Mouse (Mus musculus) midbrain, postnatal 0 days (tissue): ENCODE results near the gene Sf3a1. TPM values are rescaled to one million over a fixed set of nuclear protein-coding genes. Genes with fewer than 3 reads are reported as not detected.

ENCODE experiments used
- ATAC-seq: fragments of 200-750 bp; cut with Nextera tagmentation; 2 replicates; pipeline ENCODE4 v1.8.0; 2017; ENCODE audit warnings: moderate number of reproducible peaks, mild to moderate bottlenecking, moderate TSS enrichment, moderate library complexity; ENCODE audit not compliant: low FRiP score
- DNase-seq: peaks from one replicate; pipeline ENCODE4 v3.0.0-alpha.2; 2015; ENCODE audit warnings: low spot score
- H3K27ac ChIP-seq: fragments of 300-500 bp; sonication (generic); 2 replicates; pipeline ENCODE4 v1.5.1; 2014; ENCODE audit warnings: low read depth, mild to moderate bottlenecking, low read length, mixed read lengths
- H3K27me3 ChIP-seq: fragments of 300-500 bp; sonication (generic); 2 replicates; pipeline ENCODE4 v1.6.1; 2014; ENCODE audit warnings: low read length, control low read depth, mixed read lengths; ENCODE audit not compliant: insufficient read depth
- H3K36me3 ChIP-seq: fragments of 300-500 bp; sonication (generic); 2 replicates; pipeline ENCODE4 v1.6.1; 2014; ENCODE audit warnings: low read length, control low read depth, mixed read lengths; ENCODE audit not compliant: insufficient read depth
- H3K4me1 ChIP-seq: fragments of 300-500 bp; sonication (generic); 2 replicates; pipeline ENCODE4 v1.6.1; 2014; ENCODE audit warnings: mild to moderate bottlenecking, control low read depth, antibody characterized with exemption, low read length, mixed read lengths; ENCODE audit not compliant: insufficient read depth
- H3K4me2 ChIP-seq: fragments of 300-500 bp; sonication (generic); 2 replicates; pipeline ENCODE4 v1.6.1; 2014; ENCODE audit warnings: low read depth, mild to moderate bottlenecking, low read length, mixed read lengths; ENCODE audit not compliant: poor library complexity, severe bottlenecking
- H3K4me3 ChIP-seq: fragments of 300-500 bp; sonication (generic); 2 replicates; pipeline ENCODE4 v1.5.1; 2014; ENCODE audit warnings: low read depth, mild to moderate bottlenecking, low read length, moderate library complexity
- H3K9ac ChIP-seq: fragments of 300-500 bp; sonication (generic); replicated peaks from 2 replicates; pipeline ENCODE4 v1.6.1; 2014; ENCODE audit warnings: mild to moderate bottlenecking, low read length, moderate library complexity, mixed read lengths; ENCODE audit not compliant: poor library complexity, severe bottlenecking
- H3K9me3 ChIP-seq: fragments of 300-500 bp; sonication (generic); 2 replicates; pipeline ENCODE4 v1.6.1; 2016; ENCODE audit warnings: low read length, control low read depth
- CTCF ChIP-seq: IDR thresholded peaks from 2 replicates; pipeline ENCODE4 v1.5.1; 2016; ENCODE audit warnings: antibody characterized with exemption, mild to moderate bottlenecking
- WGBS: fragments of 180-500 bp; shearing (Covaris S2); extraction: QIAGEN DNeasy Blood & Tissue Kit; methylation state at CpG from one replicate; pipeline ENCODE4 v1.1.7; 2014; 5-methylcytosine and 5-hydroxymethylcytosine counted together
- polyA plus RNA-seq: library from polyadenylated mRNA; unstranded; fragments of >200 nt; fragmentation: Nextera tagmentation; extraction: Ambion mirVana; gene quantifications from 2 replicates; pipeline ENCODE4 v1.2.1, GENCODE M21; 2015
- total RNA-seq: library from RNA; depleted of rRNA; stranded (reverse); fragments of >200 nt; gene quantifications from 2 replicates; pipeline ENCODE4 v1.2.3, GENCODE M21; 2014

Sf3a1 gene
- total and polyA plus RNA-seq, 2 experiments from 2014 or later: 37.3 to 49.6 TPM

- Histone ChIP-seq H3K9me3 (no peaks in the 10 kb centered on the region), H3K4me3 (no peak overlapping the region), H3K27ac (no peak overlapping the region), H3K4me1 (peaks cover 9% of the 10 kb centered on the region; the same call in 1 of the 2 replicates), H3K4me2 (no peak overlapping the region), H3K9ac (no peak overlapping the region), H3K27me3 (no peaks in the 10 kb centered on the region), H3K36me3 (peaks cover 11% of the 10 kb centered on the region)
- WGBS: 57% methylated on average over 3 of the region's 3 CpGs
- peak; percentile 61 for TF ChIP-seq CTCF
- no peak for DNase-seq
- no peak for ATAC-seq
Measured at GRCm38 (mm10) chr11:4133450-4133849, 26.7 kb upstream of the Sf3a1 start.

GRCm38 (mm10) chr11:4134400-4134799 lies 25.8 kb upstream of the Sf3a1 start:
- DNase-seq: no peak
- TF ChIP-seq CTCF: no peak
- peaks cover 9% of the 10 kb centered on the region; the same call in 1 of the 2 replicates for H3K4me1 ChIP-seq
- H3K27ac ChIP-seq: peak overlapping the region; percentile 97
- peaks cover 15% of the 10 kb centered on the region for H3K36me3 ChIP-seq
- no peaks in the 10 kb centered on the region for H3K9me3 ChIP-seq
- no peaks in the 10 kb centered on the region for H3K27me3 ChIP-seq
- H3K4me2 ChIP-seq: peak overlapping the region; percentile 74
- ATAC-seq: no peak
- H3K9ac ChIP-seq: peak overlapping the region; percentile 99; the same call in 1 of the 2 replicates
- peak overlapping the region; percentile 90 for H3K4me3 ChIP-seq
- 62% methylated on average over 6 of the region's 6 CpGs for WGBS

- peak within 1 kb of the TSS; percentile 90 for H3K4me3 ChIP-seq
- H3K36me3 ChIP-seq: peaks cover 22% of the 10 kb centered on the region
- 1% methylated on average over 50 of the region's 66 CpGs for WGBS
- peak within 1 kb of the TSS; percentile 99 for H3K9ac ChIP-seq
- H3K27me3 ChIP-seq: no peaks in the 10 kb centered on the region
- TF ChIP-seq CTCF: peak; percentile 75
- no peaks in the 10 kb centered on the region for H3K9me3 ChIP-seq
- ATAC-seq: peak; percentile 82
- peaks cover 9% of the 10 kb centered on the region; the same call in 1 of the 2 replicates for H3K4me1 ChIP-seq
- DNase-seq: peak; percentile 95
- peak within 1 kb of the TSS; percentile 97 for H3K27ac ChIP-seq
- peak within 1 kb of the TSS; percentile 74 for H3K4me2 ChIP-seq
Measured at GRCm38 (mm10) chr11:4134986-4135935, 24.9 kb upstream of the Sf3a1 start, which contains the start of gene Rnf215. Rnf215 (plus strand) TSS chr11:4135202.

DNA sequence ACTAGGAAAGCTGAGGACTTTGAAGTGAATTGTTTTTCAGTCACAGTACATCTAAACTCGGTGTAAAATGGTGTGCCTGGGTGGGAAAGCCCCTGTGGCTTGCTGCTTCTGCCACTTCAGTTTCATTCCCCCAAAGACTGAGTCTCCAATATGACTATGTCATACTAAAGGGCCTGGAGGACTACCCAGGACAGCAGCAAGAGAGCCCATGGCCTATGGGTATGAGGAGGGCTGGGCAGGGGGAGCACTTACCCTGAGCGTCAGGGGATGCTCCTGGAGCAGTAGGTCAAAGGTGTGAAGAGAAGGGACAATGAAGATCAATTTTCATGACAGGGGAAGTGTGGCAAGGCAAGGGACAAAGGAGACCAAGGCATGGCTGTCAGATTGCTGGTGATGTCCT lies 21.2 kb upstream of the Sf3a1 start:
- ATAC-seq: no peak
- 78% methylated on average over 2 of the region's 2 CpGs for WGBS
- H3K4me2 ChIP-seq: no peak overlapping the region
- H3K9me3 ChIP-seq: no peaks in the 10 kb centered on the region
- TF ChIP-seq CTCF: no peak
- H3K27me3 ChIP-seq: no peaks in the 10 kb centered on the region
- H3K4me3 ChIP-seq: no peak overlapping the region
- H3K9ac ChIP-seq: no peak overlapping the region
- H3K4me1 ChIP-seq: peaks cover 9% of the 10 kb centered on the region; the same call in 1 of the 2 replicates
- H3K36me3 ChIP-seq: peaks cover 47% of the 10 kb centered on the region
- H3K27ac ChIP-seq: no peak overlapping the region
- DNase-seq: no peak

DNA sequence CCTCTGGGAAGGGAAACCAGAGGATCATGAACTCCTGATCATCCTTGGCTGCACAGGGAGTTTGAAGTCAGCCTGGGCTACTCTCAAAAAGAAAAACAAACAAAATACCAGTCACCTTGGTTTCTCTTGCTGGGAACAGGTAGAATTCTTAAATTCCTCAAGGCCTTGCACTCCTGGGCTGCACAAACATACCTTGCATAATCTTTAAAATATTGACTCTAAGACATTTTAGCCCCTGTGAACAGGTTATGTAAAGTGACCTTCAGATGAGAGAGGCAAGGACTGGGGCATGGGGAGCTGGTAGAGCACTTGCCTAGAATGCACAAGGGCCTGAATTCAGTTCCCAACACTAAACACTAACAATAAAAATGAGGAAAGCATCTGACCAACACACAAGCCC lies 18.6 kb upstream of the Sf3a1 start:
- no peak overlapping the region for H3K4me3 ChIP-seq
- no peak overlapping the region for H3K27ac ChIP-seq
- H3K4me2 ChIP-seq: no peak overlapping the region
- no peak for ATAC-seq
- peaks cover 7% of the 10 kb centered on the region; the same call in 1 of the 2 replicates for H3K4me1 ChIP-seq
- no peaks in the 10 kb centered on the region for H3K27me3 ChIP-seq
- H3K36me3 ChIP-seq: peaks cover 52% of the 10 kb centered on the region
- no peak for DNase-seq
- no peak for TF ChIP-seq CTCF
- H3K9ac ChIP-seq: no peak overlapping the region
- no peaks in the 10 kb centered on the region for H3K9me3 ChIP-seq

- H3K4me2 ChIP-seq: no peak overlapping the region
- no peak for TF ChIP-seq CTCF
- H3K27me3 ChIP-seq: no peaks in the 10 kb centered on the region
- H3K9ac ChIP-seq: no peak overlapping the region
- no peak overlapping the region for H3K27ac ChIP-seq
- no peaks in the 10 kb centered on the region for H3K4me1 ChIP-seq
- H3K36me3 ChIP-seq: peaks cover 55% of the 10 kb centered on the region
- DNase-seq (no peak), ATAC-seq (no peak)
- no peaks in the 10 kb centered on the region for H3K9me3 ChIP-seq
- WGBS: 95% methylated on average over 4 of the region's 4 CpGs
- H3K4me3 ChIP-seq: no peak overlapping the region
Measured at GRCm38 (mm10) chr11:4142352-4142751, 17.8 kb upstream of the Sf3a1 start.
